Comparison of ENCODE assay signal across 8 mouse cellular contexts in genomic region chr17:28007857-28008564, GRCm38 (mm10).
DNase-seq lines count a peak whose midpoint lies in the region; ATAC-seq and TF ChIP-seq lines count a peak whose summit lies in the region.

No protein-coding gene starts in this region.

- 31% methylated on average over 27 of the region's 27 CpGs for WGBS in forebrain, embryonic 10.5 days
- WGBS in liver, embryonic 11.5 days, result 21% methylated on average over 27 of the region's 27 CpGs

- intact Hi-C loops in heart, postnatal 25 days (cut with DNase I), result loop anchor here (2.0 to 5.0 kb wide), 2 partner anchors 21 to 34 kb away; no protein-coding TSS in a partner anchor

- TF ChIP-seq POLR2A in myocyte (IDR thresholded peaks at IDR 0.05; ENCODE audit: insufficient read length, low read depth), result no peak

- peak overlapping the region; percentile 21 for H3K4me3 ChIP-seq in forebrain, embryonic 10.5 days
- H3K4me3 ChIP-seq in liver, embryonic 11.5 days (ENCODE audit: low read depth, low read length), result peak overlapping the region; percentile 46
- H3K4me3 ChIP-seq in myocyte, result no peak overlapping the region

- peak overlapping the region; percentile 72 for H3K27ac ChIP-seq in forebrain, embryonic 10.5 days
- peak overlapping the region; percentile 85 for H3K27ac ChIP-seq in liver, embryonic 11.5 days (ENCODE audit: low read depth, low read length)

- peaks cover 52% of the 10 kb centered on the region for H3K4me1 ChIP-seq in forebrain, embryonic 10.5 days
- peaks cover 56% of the 10 kb centered on the region for H3K4me1 ChIP-seq in liver, embryonic 11.5 days (replicated peaks; ENCODE audit: control insufficient read depth, insufficient read depth, low read length)

- peak overlapping the region; percentile 73 for H3K9ac ChIP-seq in liver, embryonic 11.5 days (ENCODE audit: low read depth, low read length)

- DNase-seq in adrenal gland, adult 2 months, result peak; percentile 41
- no peak for DNase-seq in adrenal gland, postnatal 14 days
- no peak for DNase-seq in forebrain, embryonic 10.5 days (ENCODE audit: extremely low spot score, low spot score)
- DNase-seq in heart, postnatal 25 days (ENCODE audit: low spot score), result peak; percentile 43
- DNase-seq in liver, embryonic 11.5 days (ENCODE audit: low spot score), result no peak
- no peak for DNase-seq in cerebellum, adult 8-10 months
- DNase-seq in cerebellum, adult 18-20 months, result no peak

- no peak overlapping the region for H3ac ChIP-seq in myocyte (ENCODE audit: control insufficient read depth, insufficient read length)

- H3K79me2 ChIP-seq in myocyte (ENCODE audit: control insufficient read depth, insufficient read depth), result no peaks in the 10 kb centered on the region

- 0 out of 2 replicates have a peak, but pooled peaks cover 10% of the 10 kb centered on the region for H3K27me3 ChIP-seq in forebrain, embryonic 10.5 days (ENCODE audit: poor library complexity, severe bottlenecking)
- no peaks in the 10 kb centered on the region for H3K27me3 ChIP-seq in liver, embryonic 11.5 days (replicated peaks; ENCODE audit: control insufficient read depth, insufficient read depth, low read length)
- H3K27me3 ChIP-seq in myocyte (ENCODE audit: control insufficient read depth, insufficient read depth, insufficient read length), result no peaks in the 10 kb centered on the region

- no peaks in the 10 kb centered on the region for H3K9me3 ChIP-seq in forebrain, embryonic 10.5 days
- H3K9me3 ChIP-seq in liver, embryonic 11.5 days (ENCODE audit: control insufficient read depth, low read length), result no peaks in the 10 kb centered on the region

- ATAC-seq in liver, embryonic 11.5 days (replicated peaks; ENCODE audit: low FRiP score), result peak; percentile 42

- peak overlapping the region; percentile 79 for H3K4me2 ChIP-seq in liver, embryonic 11.5 days
- H3K4me2 ChIP-seq in myocyte (ENCODE audit: low read depth), result peak overlapping the region; percentile 44

- peaks cover 42% of the 10 kb centered on the region for H3K36me3 ChIP-seq in forebrain, embryonic 10.5 days (replicated peaks)
- H3K36me3 ChIP-seq in liver, embryonic 11.5 days (ENCODE audit: control insufficient read depth, insufficient read depth, low read length), result peaks cover 5% of the 10 kb centered on the region; the same call in 1 of the 2 replicates
- no peaks in the 10 kb centered on the region for H3K36me3 ChIP-seq in myocyte (ENCODE audit: control insufficient read depth, insufficient read depth)

TF ChIP-seq in myocyte, 11 proteins besides CTCF, POLR2A, EP300 and RAD21:
- TF ChIP-seq MYOG (IDR thresholded peaks at IDR 0.05; ENCODE audit: control insufficient read depth in 1 of 3, insufficient read depth in 1 of 3, insufficient read length in 2 of 3, low read depth in 2 of 3) (peak in 1 of 3 experiments; percentile 10), USF1 (IDR thresholded peaks at IDR 0.05; ENCODE audit: low read depth) (no peak)

Comparison
In these comparisons a context has a peak if more than half of its experiments do, and no peak if none do; other contexts are left out.
1. DNase-seq: peak in adrenal gland, adult 2 months (single experiment) and heart, postnatal 25 days (single experiment); none in adrenal gland, postnatal 14 days (single experiment), forebrain, embryonic 10.5 days (single experiment), liver, embryonic 11.5 days (single experiment), cerebellum, adult 8-10 months (single experiment) and cerebellum, adult 18-20 months (0 of 2).